Comparison of ENCODE assay signal across 8 mouse cellular contexts in genomic region chr9:32585357-32585756, GRCm38 (mm10). TPM values are rescaled to one million over a fixed set of nuclear protein-coding genes. Genes with fewer than 3 reads are reported as not detected.
DNase-seq lines count a peak whose midpoint lies in the region; ATAC-seq and TF ChIP-seq lines count a peak whose summit lies in the region.

No protein-coding gene starts in this region.

- TF ChIP-seq POLR2A in cerebellum, adult 2 months (IDR thresholded peaks at IDR 0.05; ENCODE audit: borderline replicate concordance, insufficient read depth, low read length) = no peak

- DNase-seq in cerebellum, adult 2 months = no peak
- no peak for DNase-seq in cerebellum, adult 9-10 months
- DNase-seq in kidney, postnatal 4 days = peak; percentile 64
- peak; percentile 23 for DNase-seq in CD4-positive helper T cell, adult 2 months (ENCODE audit: low read depth, low spot score)
- DNase-seq in liver, embryonic 14.5 days (ENCODE audit: low read depth in 3 of 3, low spot score in 3 of 3) = no peak
- DNase-seq in embryo, embryonic 10 days (ENCODE audit: low spot score) = no peak
- no peak for DNase-seq in layer of hippocampus, adult 18-20 months (ENCODE audit: low spot score in 2 of 2)

- peak; percentile 48; the same call in 1 of the 2 replicates for TF ChIP-seq CTCF in cerebellum, adult 2 months (IDR thresholded peaks at IDR 0.05; ENCODE audit: borderline replicate concordance, insufficient read depth, low read depth, low read length)
- peak; percentile 68 for TF ChIP-seq CTCF in liver, embryonic 14.5 days (IDR thresholded peaks at IDR 0.05; ENCODE audit: low read depth)

- H3K27ac ChIP-seq in cerebellum, adult 2 months (ENCODE audit: insufficient read depth, low read length) = no peak overlapping the region
- H3K27ac ChIP-seq in kidney, embryonic 16.5 days (ENCODE audit: low read length) = no peak overlapping the region
- no peak overlapping the region for H3K27ac ChIP-seq in liver, embryonic 14.5 days

- TF ChIP-seq EP300 in liver, embryonic 14.5 days (IDR thresholded peaks at IDR 0.05; ENCODE audit: low read depth) = no peak

- no peaks in the 10 kb centered on the region for H3K36me3 ChIP-seq in kidney, embryonic 16.5 days (ENCODE audit: insufficient read depth, low read length)
- H3K36me3 ChIP-seq in liver, embryonic 14.5 days (replicated peaks; ENCODE audit: control insufficient read depth, insufficient read depth, low read depth) = no peaks in the 10 kb centered on the region

- H3K4me3 ChIP-seq in cerebellum, adult 2 months (replicated peaks; ENCODE audit: insufficient read depth, low read depth, low read length) = no peak overlapping the region
- H3K4me3 ChIP-seq in kidney, embryonic 16.5 days (ENCODE audit: low read length) = no peak overlapping the region
- no peak overlapping the region for H3K4me3 ChIP-seq in liver, embryonic 14.5 days (ENCODE audit: insufficient read depth in 1 of 2, low read depth in 2 of 2, low read length in 2 of 2)

- no peak overlapping the region for H3K4me2 ChIP-seq in kidney, embryonic 16.5 days (replicated peaks; ENCODE audit: low read depth, low read length)
- H3K4me2 ChIP-seq in liver, embryonic 14.5 days (ENCODE audit: low read depth) = no peak overlapping the region

- no peaks in the 10 kb centered on the region for H3K9me3 ChIP-seq in kidney, embryonic 16.5 days (ENCODE audit: low read length)
- no peaks in the 10 kb centered on the region for H3K9me3 ChIP-seq in liver, embryonic 14.5 days (ENCODE audit: control insufficient read depth, low read length)

- H3K27me3 ChIP-seq in cerebellum, adult 2 months (ENCODE audit: control insufficient read depth, insufficient read depth, low read length) = no peaks in the 10 kb centered on the region; the same call in 1 of the 2 replicates
- H3K27me3 ChIP-seq in kidney, embryonic 16.5 days (ENCODE audit: insufficient read depth, low read length) = no peaks in the 10 kb centered on the region
- no peaks in the 10 kb centered on the region for H3K27me3 ChIP-seq in liver, embryonic 14.5 days (ENCODE audit: control insufficient read depth, insufficient read depth, low read length)

- ATAC-seq in kidney, embryonic 16.5 days (ENCODE audit: low FRiP score, low TSS enrichment) = no peak
- ATAC-seq in liver, embryonic 14.5 days (ENCODE audit: insufficient read depth) = no peak

- no peaks in the 10 kb centered on the region for H3K4me1 ChIP-seq in cerebellum, adult 2 months (ENCODE audit: control insufficient read depth, insufficient read depth, low read length)
- 0 out of 2 replicates have a peak, but pooled peaks cover 2% of the 10 kb centered on the region for H3K4me1 ChIP-seq in kidney, embryonic 16.5 days (ENCODE audit: insufficient read depth, low read length)
- H3K4me1 ChIP-seq in liver, embryonic 14.5 days (replicated peaks; ENCODE audit: control insufficient read depth in 2 of 2, insufficient read depth in 2 of 2, low read length in 1 of 2) = peaks cover 0 to 4% of the 10 kb centered on the region in 2 experiments; a peak in 1 of 4 replicates

- H3K9ac ChIP-seq in kidney, embryonic 16.5 days (replicated peaks; ENCODE audit: low read length) = no peak overlapping the region
- no peak overlapping the region for H3K9ac ChIP-seq in liver, embryonic 14.5 days (replicated peaks)

- WGBS in cerebellum, adult 2 months = 36% methylated on average over 7 of the region's 7 CpGs
- 51% methylated on average over 7 of the region's 7 CpGs for WGBS in kidney, embryonic 16.5 days
- 49% methylated on average over 7 of the region's 7 CpGs for WGBS in liver, embryonic 14.5 days (ENCODE audit: insufficient replicate concordance)

RNA-seq across cellular contexts. Expression of gene Fli1, which starts 42.7 kb away (rescaled TPM):
- 1.7 and 2.2 TPM in 2 replicates for polyA plus RNA-seq in cerebellum, adult 2 months (2012; rRNA removed)
- polyA plus RNA-seq in kidney, embryonic 16.5 days (2015; fragmentation: Nextera tagmentation; extraction: Ambion mirVana) = 29.4 and 30.3 TPM in 2 replicates
- 2.0 and 2.5 TPM in 2 replicates for polyA plus RNA-seq in liver, embryonic 14.5 days (2012; rRNA removed)
- 6.2 and 6.9 TPM in 2 replicates for polyA plus RNA-seq in liver, embryonic 14.5 days (2014; fragmentation: Nextera tagmentation; extraction: Ambion mirVana)
- 1 to 10 TPM; 4.1 to 5.4 TPM for total RNA-seq in layer of hippocampus, adult 18-20 months (2021)

RNA-seq across cellular contexts. Expression of gene Ets1, which starts 50.7 kb away (rescaled TPM):
- polyA plus RNA-seq in cerebellum, adult 2 months (2012; rRNA removed) = 5.8 and 6.8 TPM in 2 replicates
- 76.2 and 80.2 TPM in 2 replicates for polyA plus RNA-seq in kidney, embryonic 16.5 days (2015; fragmentation: Nextera tagmentation; extraction: Ambion mirVana)
- polyA plus RNA-seq in liver, embryonic 14.5 days (2012; rRNA removed) = 3.5 and 4.4 TPM in 2 replicates
- 8.0 and 8.3 TPM in 2 replicates for polyA plus RNA-seq in liver, embryonic 14.5 days (2014; fragmentation: Nextera tagmentation; extraction: Ambion mirVana)
- total RNA-seq in layer of hippocampus, adult 18-20 months (2021) = 1 to 10 TPM; 7.5 to 9.4 TPM

Comparison
In these comparisons a context has a peak if more than half of its experiments do, and no peak if none do; other contexts are left out.
1. DNase-seq: peak in kidney, postnatal 4 days (2 of 2) and CD4-positive helper T cell, adult 2 months (single experiment); none in cerebellum, adult 2 months (0 of 2), cerebellum, adult 9-10 months (single experiment), liver, embryonic 14.5 days (0 of 3), embryo, embryonic 10 days (single experiment) and layer of hippocampus, adult 18-20 months (0 of 2).